Mouse (Mus musculus): ENCODE results near the gene Anp32e. TPM values are rescaled to one million over a fixed set of nuclear protein-coding genes. Genes with fewer than 3 reads are reported as not detected.

Gene Anp32e
- polyA plus RNA-seq (2015; fragmentation: Nextera tagmentation; extraction: Ambion mirVana): 110 and 131 TPM in 2 replicates

- H3K4me2 ChIP-seq (ENCODE audit: low read length): peak within 1 kb of the TSS; percentile 77
- H3K9ac ChIP-seq (ENCODE audit: low read depth, low read length): peak within 1 kb of the TSS; percentile 78
- peak within 1 kb of the TSS; percentile 89 for H3K4me3 ChIP-seq (ENCODE audit: low read depth, low read length)
- H3K9me3 ChIP-seq (replicated peaks; ENCODE audit: control insufficient read depth, low read length, poor library complexity, severe bottlenecking): no peaks in the 10 kb centered on the region
- H3K27ac ChIP-seq (ENCODE audit: low read length): peak within 1 kb of the TSS; percentile 87
- no peaks in the 10 kb centered on the region for H3K27me3 ChIP-seq (ENCODE audit: control insufficient read depth, insufficient read depth, low read depth, low read length)
- H3K4me1 ChIP-seq (ENCODE audit: control insufficient read depth, insufficient read depth, low read length): peaks cover 3% of the 10 kb centered on the region; the same call in 1 of the 2 replicates
- no peaks in the 10 kb centered on the region for H3K36me3 ChIP-seq (ENCODE audit: control insufficient read depth, insufficient read depth, low read length)
- under 1% methylated on average over 49 of the region's 49 CpGs for WGBS
- ATAC-seq: peak; percentile 100
These were observed at the start of gene Anp32e for GRCm38 (mm10) chr3:95928658-95929503. Anp32e (plus strand) TSS chr3:95929246.

- peak; percentile 99 for ATAC-seq
- H3K4me3 ChIP-seq (ENCODE audit: low read depth, low read length): peak within 1 kb of the TSS; percentile 66
- WGBS: under 1% methylated on average over 64 of the region's 66 CpGs
- H3K27ac ChIP-seq (ENCODE audit: low read length): 0 out of 2 replicates have a peak within 1 kb of the TSS, but pooled peaks have one; percentile 38
- H3K4me1 ChIP-seq (ENCODE audit: control insufficient read depth, insufficient read depth, low read length): peaks cover 12% of the 10 kb centered on the region
- no peaks in the 10 kb centered on the region for H3K9me3 ChIP-seq (replicated peaks; ENCODE audit: control insufficient read depth, low read length, poor library complexity, severe bottlenecking)
- H3K4me2 ChIP-seq (ENCODE audit: low read length): peak within 1 kb of the TSS; percentile 100
- no peaks in the 10 kb centered on the region for H3K36me3 ChIP-seq (ENCODE audit: control insufficient read depth, insufficient read depth, low read length)
- H3K9ac ChIP-seq (ENCODE audit: low read depth, low read length): peak within 1 kb of the TSS; percentile 68
- peaks cover 2% of the 10 kb centered on the region for H3K27me3 ChIP-seq (ENCODE audit: control insufficient read depth, insufficient read depth, low read depth, low read length)
These were observed 46.8 kb upstream of the Anp32e start, which contains the start of gene Ciart for GRCm38 (mm10) chr3:95881979-95882815. Ciart (minus strand) TSS chr3:95882251.

GRCm38 (mm10) chr3:95882816-95883425 lies 46.1 kb upstream of the Anp32e start:
- H3K27me3 ChIP-seq (ENCODE audit: control insufficient read depth, insufficient read depth, low read depth, low read length): peaks cover 2% of the 10 kb centered on the region
- H3K36me3 ChIP-seq (ENCODE audit: control insufficient read depth, insufficient read depth, low read length): no peaks in the 10 kb centered on the region
- H3K4me2 ChIP-seq (ENCODE audit: low read length): peak overlapping the region; percentile 100
- 2% methylated on average over 24 of the region's 24 CpGs for WGBS
- H3K27ac ChIP-seq (ENCODE audit: low read length): no peak overlapping the region
- H3K4me1 ChIP-seq (ENCODE audit: control insufficient read depth, insufficient read depth, low read length): peaks cover 12% of the 10 kb centered on the region
- peak overlapping the region; percentile 50; the same call in 1 of the 2 replicates for H3K9ac ChIP-seq (ENCODE audit: low read depth, low read length)
- ATAC-seq: no peak
- H3K9me3 ChIP-seq (replicated peaks; ENCODE audit: control insufficient read depth, low read length, poor library complexity, severe bottlenecking): no peaks in the 10 kb centered on the region
- H3K4me3 ChIP-seq (ENCODE audit: low read depth, low read length): peak overlapping the region; percentile 66

- H3K36me3 ChIP-seq (ENCODE audit: control insufficient read depth, insufficient read depth, low read length): no peaks in the 10 kb centered on the region
- no peaks in the 10 kb centered on the region for H3K9me3 ChIP-seq (replicated peaks; ENCODE audit: control insufficient read depth, low read length, poor library complexity, severe bottlenecking)
- no peak overlapping the region for H3K4me3 ChIP-seq (ENCODE audit: low read depth, low read length)
- no peak overlapping the region for H3K27ac ChIP-seq (ENCODE audit: low read length)
- H3K27me3 ChIP-seq (ENCODE audit: control insufficient read depth, insufficient read depth, low read depth, low read length): peaks cover 2% of the 10 kb centered on the region
- no peak for ATAC-seq
- H3K4me1 ChIP-seq (ENCODE audit: control insufficient read depth, insufficient read depth, low read length): peaks cover 12% of the 10 kb centered on the region
- H3K9ac ChIP-seq (ENCODE audit: low read depth, low read length): no peak overlapping the region
- WGBS: 91% methylated on average over 5 of the region's 5 CpGs
- H3K4me2 ChIP-seq (ENCODE audit: low read length): no peak overlapping the region
These were observed 44.6 kb upstream of the Anp32e start for GRCm38 (mm10) chr3:95884400-95884799.

- Histone ChIP-seq H3K36me3 (ENCODE audit: control insufficient read depth, insufficient read depth, low read length) (no peaks in the 10 kb centered on the region), H3K4me2 (ENCODE audit: low read length) (no peak overlapping the region), H3K4me3 (ENCODE audit: low read depth, low read length) (no peak overlapping the region), H3K4me1 (ENCODE audit: control insufficient read depth, insufficient read depth, low read length) (peaks cover 5% of the 10 kb centered on the region; the same call in 1 of the 2 replicates), H3K9me3 (replicated peaks; ENCODE audit: control insufficient read depth, low read length, poor library complexity, severe bottlenecking) (no peaks in the 10 kb centered on the region), H3K27me3 (ENCODE audit: control insufficient read depth, insufficient read depth, low read depth, low read length) (peaks cover 2% of the 10 kb centered on the region), H3K9ac (ENCODE audit: low read depth, low read length) (no peak overlapping the region), H3K27ac (ENCODE audit: low read length) (no peak overlapping the region)
- 83% methylated on average over 4 of the region's 4 CpGs for WGBS
- ATAC-seq: no peak
These were observed 41.5 kb upstream of the Anp32e start for GRCm38 (mm10) chr3:95887596-95887995.

- no peak overlapping the region for H3K4me3 ChIP-seq (ENCODE audit: low read depth, low read length)
- no peak for ATAC-seq
- no peaks in the 10 kb centered on the region for H3K9me3 ChIP-seq (replicated peaks; ENCODE audit: control insufficient read depth, low read length, poor library complexity, severe bottlenecking)
- H3K27me3 ChIP-seq (ENCODE audit: control insufficient read depth, insufficient read depth, low read depth, low read length): peaks cover 2% of the 10 kb centered on the region; the same call in 1 of the 2 replicates
- no peak overlapping the region for H3K4me2 ChIP-seq (ENCODE audit: low read length)
- H3K9ac ChIP-seq (ENCODE audit: low read depth, low read length): no peak overlapping the region
- WGBS: 79% methylated on average over 3 of the region's 3 CpGs
- peaks cover 6% of the 10 kb centered on the region for H3K4me1 ChIP-seq (ENCODE audit: control insufficient read depth, insufficient read depth, low read length)
- no peak overlapping the region for H3K27ac ChIP-seq (ENCODE audit: low read length)
- H3K36me3 ChIP-seq (ENCODE audit: control insufficient read depth, insufficient read depth, low read length): no peaks in the 10 kb centered on the region
These were observed 39.4 kb upstream of the Anp32e start for GRCm38 (mm10) chr3:95889664-95890063.

GRCm38 (mm10) chr3:95891211-95892065 lies 37.6 kb upstream of the Anp32e start, which contains the start of gene BC028528:
BC028528 (minus strand) TSS chr3:95892005.
- Histone ChIP-seq H3K4me2 (ENCODE audit: low read length) (peak within 1 kb of the TSS; percentile 12; the same call in 1 of the 2 replicates), H3K9me3 (replicated peaks; ENCODE audit: control insufficient read depth, low read length, poor library complexity, severe bottlenecking) (no peaks in the 10 kb centered on the region), H3K9ac (ENCODE audit: low read depth, low read length) (no peak within 1 kb of the TSS), H3K36me3 (ENCODE audit: control insufficient read depth, insufficient read depth, low read length) (no peaks in the 10 kb centered on the region), H3K4me1 (ENCODE audit: control insufficient read depth, insufficient read depth, low read length) (peaks cover 17% of the 10 kb centered on the region), H3K4me3 (ENCODE audit: low read depth, low read length) (no peak within 1 kb of the TSS), H3K27ac (ENCODE audit: low read length) (no peak within 1 kb of the TSS; the same call in 1 of the 2 replicates), H3K27me3 (ENCODE audit: control insufficient read depth, insufficient read depth, low read depth, low read length) (no peaks in the 10 kb centered on the region)
- WGBS: 27% methylated on average over 12 of the region's 12 CpGs
- no peak for ATAC-seq

All from midbrain, embryonic 16.5 days (tissue).